Mouse (Mus musculus): ENCODE results near the gene Scpep1. TPM values are rescaled to one million over a fixed set of nuclear protein-coding genes. Genes with fewer than 3 reads are reported as not detected.

The Scpep1 gene
- polyA plus RNA-seq, 1 experiment from 2014 or later = 81.0 TPM

Other genes starting within 250 kb of the Scpep1 start
- gene Msi2, start 237.0 kb downstream of the Scpep1 start, polyA plus RNA-seq (2016; fragmentation: Nextera tagmentation; extraction: Ambion mirVana) = 25.3 and 30.5 TPM in 2 replicates
- gene Akap1, start 90.9 kb downstream of the Scpep1 start, polyA plus RNA-seq (2016; fragmentation: Nextera tagmentation; extraction: Ambion mirVana) = 19.1 and 20.7 TPM in 2 replicates
- not detected in 2 replicates for gene Elobl, start 11.5 kb upstream of the Scpep1 start, polyA plus RNA-seq (2016; fragmentation: Nextera tagmentation; extraction: Ambion mirVana)
- 29.9 and 30.3 TPM in 2 replicates for gene Coil, start 14.8 kb upstream of the Scpep1 start, polyA plus RNA-seq (2016; fragmentation: Nextera tagmentation; extraction: Ambion mirVana)
- 3.0 and 3.3 TPM in 2 replicates for gene Trim25, start 43.9 kb upstream of the Scpep1 start, polyA plus RNA-seq (2016; fragmentation: Nextera tagmentation; extraction: Ambion mirVana)
- 4.2 and 6.1 TPM in 2 replicates for gene Dgke, start 111.4 kb upstream of the Scpep1 start, polyA plus RNA-seq (2016; fragmentation: Nextera tagmentation; extraction: Ambion mirVana)
- not detected in 2 replicates for gene Gm525, start 118.4 kb upstream of the Scpep1 start, polyA plus RNA-seq (2016; fragmentation: Nextera tagmentation; extraction: Ambion mirVana)

Data from midbrain, embryonic 10.5 days (tissue).